ENCODE assay signal across 8 mouse cellular contexts in the genomic region with DNA sequence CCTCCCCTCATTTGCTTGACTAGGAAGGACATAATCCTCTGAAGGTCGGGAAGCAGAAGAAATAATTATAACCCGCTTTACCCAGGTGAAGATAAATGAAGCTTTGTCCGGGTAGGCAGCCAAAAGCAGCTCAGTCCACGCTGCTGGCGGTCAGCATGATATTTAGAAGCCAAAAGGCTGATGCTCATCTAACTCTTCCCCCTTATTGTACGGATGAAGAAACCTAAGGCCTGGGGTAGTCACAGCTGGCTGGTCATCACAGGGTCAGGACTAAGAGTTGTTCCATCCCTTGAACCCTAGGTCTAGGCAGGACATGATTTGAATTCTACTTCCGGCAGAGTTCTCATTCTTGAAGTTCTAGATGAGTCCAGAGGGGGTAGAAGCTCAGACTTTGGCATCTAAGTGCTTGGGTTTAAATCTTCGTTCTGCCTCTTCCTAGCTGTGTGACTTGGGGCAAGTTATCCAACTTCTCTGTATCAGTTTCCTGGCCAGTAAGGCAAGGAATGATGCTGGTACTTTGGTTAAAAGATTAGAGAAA. TPM values are rescaled to one million over a fixed set of nuclear protein-coding genes. Genes with fewer than 3 reads are reported as not detected.
DNase-seq lines count a peak whose midpoint lies in the region; ATAC-seq and TF ChIP-seq lines count a peak whose summit lies in the region.

No protein-coding gene starts in this region.

- H3K9me3 ChIP-seq in liver, embryonic 13.5 days (replicated peaks), result no peaks in the 10 kb centered on the region
- no peaks in the 10 kb centered on the region for H3K9me3 ChIP-seq in stomach, postnatal 0 days (ENCODE audit: control insufficient read depth, low read length)

- TF ChIP-seq POLR2A in thymus, adult 2 months (IDR thresholded peaks at IDR 0.05; ENCODE audit: control insufficient read depth, extremely low read depth, insufficient read depth, low read length, poor library complexity), result no peak

- ATAC-seq in liver, embryonic 13.5 days (ENCODE audit: low read depth), result no peak
- no peak for ATAC-seq in stomach, postnatal 0 days (ENCODE audit: low FRiP score, low TSS enrichment)

- peak; percentile 89 for DNase-seq in heart, adult 11 months
- DNase-seq in heart, postnatal 10 days, result no peak
- DNase-seq in thymus, adult 2 months, result no peak
- DNase-seq in thymus, postnatal 25 days, result no peak
- DNase-seq in liver, embryonic 13.5 days, result no peak
- no peak for DNase-seq in stomach, postnatal 0 days (ENCODE audit: low spot score)
- no peak for DNase-seq in cerebellum, postnatal 36 days
- DNase-seq in right cerebral cortex, adult 18-20 months, result no peak

- H3K36me3 ChIP-seq in thymus, adult 2 months (ENCODE audit: control insufficient read depth, insufficient read depth, low read length), result no peaks in the 10 kb centered on the region
- peaks cover 19% of the 10 kb centered on the region for H3K36me3 ChIP-seq in liver, embryonic 13.5 days
- H3K36me3 ChIP-seq in stomach, postnatal 0 days (ENCODE audit: control insufficient read depth, insufficient read depth, low read length), result no peaks in the 10 kb centered on the region

- TF ChIP-seq CTCF in thymus, adult 2 months (IDR thresholded peaks at IDR 0.05; ENCODE audit: borderline replicate concordance, control insufficient read depth, extremely low read depth, insufficient read depth, low read length, poor library complexity), result no peak
- no peak for TF ChIP-seq CTCF in stomach, postnatal 0 days (IDR thresholded peaks at IDR 0.05; ENCODE audit: low read depth)

- TF ChIP-seq EP300 in stomach, postnatal 0 days (optimal IDR thresholded peaks at IDR 0.05), result no peak

- 75% methylated on average over 8 of the region's 8 CpGs for WGBS in thymus, adult 2 months
- 79% methylated on average over 8 of the region's 8 CpGs for whole genome bisulfite sequencing in liver, embryonic 13.5 days (ENCODE audit: insufficient replicate concordance)
- 58% methylated on average over 8 of the region's 8 CpGs for WGBS in stomach, postnatal 0 days

- peak overlapping the region; percentile 12; the same call in 1 of the 2 replicates for H3K4me3 ChIP-seq in thymus, adult 2 months (ENCODE audit: control insufficient read depth, insufficient read depth, low read length)
- H3K4me3 ChIP-seq in liver, embryonic 13.5 days (replicated peaks), result peak overlapping the region; percentile 90
- H3K4me3 ChIP-seq in stomach, postnatal 0 days (ENCODE audit: low read depth, low read length), result peak overlapping the region; percentile 61

- no peak overlapping the region for H3K27ac ChIP-seq in thymus, adult 2 months (ENCODE audit: control insufficient read depth, insufficient read depth, low read length)
- H3K27ac ChIP-seq in liver, embryonic 13.5 days, result peak overlapping the region; percentile 86; the same call in 1 of the 2 replicates
- peak overlapping the region; percentile 92 for H3K27ac ChIP-seq in stomach, postnatal 0 days (replicated peaks)

- no peaks in the 10 kb centered on the region for H3K27me3 ChIP-seq in thymus, adult 2 months (ENCODE audit: control insufficient read depth, insufficient read depth, low read length)
- no peaks in the 10 kb centered on the region for H3K27me3 ChIP-seq in liver, embryonic 13.5 days
- no peaks in the 10 kb centered on the region for H3K27me3 ChIP-seq in stomach, postnatal 0 days (ENCODE audit: control insufficient read depth, insufficient read depth, low read length)

- H3K4me2 ChIP-seq in liver, embryonic 13.5 days, result peak overlapping the region; percentile 91
- H3K4me2 ChIP-seq in stomach, postnatal 0 days (replicated peaks; ENCODE audit: low read depth), result peak overlapping the region; percentile 82

- peak overlapping the region; percentile 97 for H3K9ac ChIP-seq in liver, embryonic 13.5 days
- H3K9ac ChIP-seq in stomach, postnatal 0 days (ENCODE audit: low read length), result peak overlapping the region; percentile 82; the same call in 1 of the 2 replicates

- peaks cover 53% of the 10 kb centered on the region for H3K4me1 ChIP-seq in thymus, adult 2 months (replicated peaks; ENCODE audit: control insufficient read depth, insufficient read depth, low read length)
- H3K4me1 ChIP-seq in liver, embryonic 13.5 days (replicated peaks), result peaks cover 91% of the 10 kb centered on the region
- peaks cover 11% of the 10 kb centered on the region for H3K4me1 ChIP-seq in stomach, postnatal 0 days (replicated peaks; ENCODE audit: control insufficient read depth, insufficient read depth)

- intact Hi-C loops in heart, postnatal 10 days (cut with DNase I), result loop anchor here (2.0 kb wide), 1 partner anchor 34 kb away; no protein-coding TSS in a partner anchor

RNA-seq across cellular contexts. Expression of gene Abhd2, which starts 1.5 kb away (rescaled TPM):
- total RNA-seq in heart, postnatal 10 days (2021), result 10 to 100 TPM; 40.0 to 45.2 TPM
- 32.5 and 34.0 TPM in 2 replicates for polyA plus RNA-seq in thymus, adult 2 months (2012; rRNA removed)
- polyA plus RNA-seq in liver, embryonic 13.5 days (2015; fragmentation: Nextera tagmentation; extraction: Ambion mirVana), result 8.2 and 11.9 TPM in 2 replicates
- 24.6 and 27.5 TPM in 2 replicates for polyA plus RNA-seq in stomach, postnatal 0 days (2015; fragmentation: Nextera tagmentation; extraction: Ambion mirVana)

Comparison
In these comparisons a context has a peak if more than half of its experiments do, and no peak if none do; other contexts are left out.
1. H3K4me3 ChIP-seq: peak in every context shown above with its lines; median percentile 90 in liver, embryonic 13.5 days; 61 in stomach, postnatal 0 days; 12 in thymus, adult 2 months.